Mouse (Mus musculus): ENCODE measurements around the gene Umad1. TPM values are rescaled to one million over a fixed set of nuclear protein-coding genes. Genes with fewer than 3 reads are reported as not detected.

Umad1 gene
- 1 to 10 TPM; 1.7 to 5.5 TPM for polyA plus RNA-seq (2012; fragmentation: generic; extraction: Trizol)

GRCm38 (mm10) chr6:8259004-8259666, at the start of gene Umad1, which contains the start of the genes Rpa3 and Gm45062:
Gene Umad1, plus strand, starts transcription at chr6:8259288.
Gene Rpa3, minus strand, starts transcription at chr6:8259173.
Gene Gm45062, plus strand, starts transcription at chr6:8259450.

Other genes with a start within 250 kb of the Umad1 start
- under 1 TPM in 1 of 2 experiments, not detected in 1; 0.09 TPM for gene Col28a1, start 66.7 kb upstream of the Umad1 start, polyA plus RNA-seq (2012; fragmentation: generic; extraction: Trizol)
- 1 to 10 TPM in 1 of 2 experiments, under 1 TPM in 1; 0.28 to 3.3 TPM for gene Mios, start 50.1 kb upstream of the Umad1 start, polyA plus RNA-seq (2012; fragmentation: generic; extraction: Trizol)
- gene Rpa3, start 115 bp upstream of the Umad1 start, polyA plus RNA-seq (2012; fragmentation: generic; extraction: Trizol), result 10 to 100 TPM in 1 of 2 experiments, 1 to 10 TPM in 1; 7.9 to 41.0 TPM
- gene Gm45062, start 162 bp downstream of the Umad1 start, polyA plus RNA-seq (2012; fragmentation: generic; extraction: Trizol), result under 1 TPM; 0.09 to 0.26 TPM